Mouse (Mus musculus) heart, embryonic 16.5 days (tissue): ENCODE data around the gene Mid1. TPM values are rescaled to one million over a fixed set of nuclear protein-coding genes. Genes with fewer than 3 reads are reported as not detected.
"Not testable (repeated sequence)": the region's sequence is repeated elsewhere in the genome, so short reads cannot be mapped to it uniquely, and the experiment has no call there.

ENCODE experiments used
- ATAC-seq: fragments of 200-750 bp; cut with Nextera tagmentation; replicated peaks from 2 replicates; pipeline ENCODE4 v1.8.0; 2017; ENCODE audit warnings: moderate number of reproducible peaks; ENCODE audit not compliant: insufficient read depth, low FRiP score; ENCODE audit errors: extremely low read depth
- H3K27ac ChIP-seq: fragments of 300-500 bp; sonication (generic); 2 replicates; pipeline ENCODE4 v1.5.1; 2014; ENCODE audit warnings: mild to moderate bottlenecking, low read length, control low read depth, moderate library complexity
- H3K27me3 ChIP-seq: fragments of 300-500 bp; sonication (generic); 2 replicates; pipeline ENCODE4 v1.6.1; 2014; ENCODE audit warnings: low read length, mixed read lengths; ENCODE audit not compliant: control insufficient read depth, insufficient read depth
- H3K36me3 ChIP-seq: fragments of 300-500 bp; sonication (generic); 2 replicates; pipeline ENCODE4 v1.6.1; 2014; ENCODE audit not compliant: control insufficient read depth, insufficient read depth
- H3K4me1 ChIP-seq: fragments of 300-500 bp; sonication (generic); 2 replicates; pipeline ENCODE4 v1.6.1; 2014; ENCODE audit warnings: low read length, mixed read lengths; ENCODE audit not compliant: control insufficient read depth, insufficient read depth
- H3K4me2 ChIP-seq: fragments of 300-500 bp; sonication (generic); 2 replicates; pipeline ENCODE4 v1.6.1; 2014; ENCODE audit warnings: low read depth, mild to moderate bottlenecking, control low read depth, low read length
- H3K4me3 ChIP-seq: fragments of 300-500 bp; sonication (generic); 2 replicates; pipeline ENCODE4 v1.5.1; 2014; ENCODE audit warnings: mild to moderate bottlenecking, control low read depth, low read length
- H3K9ac ChIP-seq: fragments of 300-500 bp; sonication (generic); 2 replicates; pipeline ENCODE4 v1.6.1; 2014; ENCODE audit warnings: low read length, control low read depth
- H3K9me3 ChIP-seq: fragments of 300-500 bp; sonication (generic); replicated peaks from 2 replicates; pipeline ENCODE4 v1.6.1; 2016; ENCODE audit warnings: low read length; ENCODE audit not compliant: control insufficient read depth
- WGBS: fragments of 180-500 bp; shearing (Covaris S2); extraction: QIAGEN DNeasy Blood & Tissue Kit; methylation state at CpG from one replicate; pipeline ENCODE4 v1.1.7; 2014; 5-methylcytosine and 5-hydroxymethylcytosine counted together
- polyA plus RNA-seq: library from polyadenylated mRNA; unstranded; fragments of >200 nt; fragmentation: Nextera tagmentation; extraction: Ambion mirVana; gene quantifications from 2 replicates; pipeline ENCODE4 v1.2.1, GENCODE M21; 2015

Mid1 gene
- polyA plus RNA-seq, 1 experiment from 2014 or later: 6.2 TPM

DNA sequence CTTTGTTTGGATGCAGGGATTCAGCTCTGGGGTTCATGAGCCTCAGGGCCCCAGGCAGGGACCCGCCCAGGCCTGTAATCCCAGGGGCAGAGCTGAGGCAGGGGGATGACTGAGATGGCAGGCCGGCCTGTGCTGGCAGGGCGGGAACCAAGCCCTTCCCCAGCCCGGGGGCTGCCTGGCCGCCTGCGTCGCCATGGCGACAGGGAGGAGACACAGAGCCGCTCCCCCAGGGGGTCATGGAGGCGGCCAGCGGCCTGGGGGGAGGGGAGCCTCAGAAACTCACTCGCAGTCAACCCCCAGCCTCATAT is 316.3 kb downstream of the Mid1 start:
- H3K4me2 ChIP-seq, ATAC-seq, H3K4me3 ChIP-seq, H3K4me1 ChIP-seq, H3K27ac ChIP-seq, H3K27me3 ChIP-seq, H3K36me3 ChIP-seq, H3K9ac ChIP-seq: not testable (repeated sequence)
- WGBS: 36% methylated on average over 7 of the region's 12 CpGs
- H3K9me3 ChIP-seq: peaks cover 18% of the 10 kb centered on the region

DNA sequence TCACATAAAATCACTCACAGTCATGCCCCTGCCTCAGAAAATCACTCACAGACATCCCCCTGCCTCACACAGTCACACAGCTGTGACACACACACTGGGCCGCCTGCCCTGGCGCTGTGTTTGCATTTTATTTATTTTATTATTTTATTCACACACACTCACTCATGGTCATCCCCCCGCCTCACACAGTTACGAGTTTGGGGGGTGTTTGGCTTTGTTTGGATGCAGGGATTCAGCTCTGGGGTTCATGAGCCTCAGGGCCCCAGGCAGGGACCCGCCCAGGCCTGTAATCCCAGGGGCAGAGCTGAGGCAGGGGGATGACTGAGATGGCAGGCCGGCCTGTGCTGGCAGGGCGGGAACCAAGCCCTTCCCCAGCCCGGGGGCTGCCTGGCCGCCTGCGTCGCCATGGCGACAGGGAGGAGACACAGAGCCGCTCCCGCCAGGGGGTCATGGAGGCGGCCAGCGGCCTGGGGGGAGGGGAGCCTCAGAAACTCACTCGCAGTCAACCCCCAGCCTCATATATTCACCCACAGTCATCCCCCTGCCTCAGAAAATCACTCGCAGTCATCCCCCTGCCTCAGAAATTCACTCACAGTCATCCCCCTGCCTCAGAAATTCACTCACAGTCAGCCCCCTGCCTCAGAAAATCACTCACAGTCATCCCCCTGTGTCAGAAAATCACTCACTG is 317.7 kb downstream of the Mid1 start:
- H3K27me3 ChIP-seq, H3K9ac ChIP-seq, H3K4me3 ChIP-seq, ATAC-seq, H3K4me2 ChIP-seq, H3K27ac ChIP-seq, H3K4me1 ChIP-seq, H3K36me3 ChIP-seq: not testable (repeated sequence)
- 48% methylated on average over 7 of the region's 18 CpGs for WGBS
- H3K9me3 ChIP-seq: peaks cover 25% of the 10 kb centered on the region

GRCm38 (mm10) chrX:170003536-170003935 is 318.5 kb downstream of the Mid1 start:
- H3K4me2 ChIP-seq, H3K36me3 ChIP-seq, H3K27ac ChIP-seq, H3K4me3 ChIP-seq, H3K9ac ChIP-seq, ATAC-seq, H3K27me3 ChIP-seq, H3K4me1 ChIP-seq: not testable (repeated sequence)
- WGBS: 36% methylated on average over 1 of the region's 1 CpGs
- peaks cover 29% of the 10 kb centered on the region for H3K9me3 ChIP-seq

- whole genome bisulfite sequencing: 51% methylated on average over 2 of the region's 2 CpGs
- peaks cover 31% of the 10 kb centered on the region for H3K9me3 ChIP-seq
- not testable (repeated sequence) for H3K4me1 ChIP-seq, H3K4me3 ChIP-seq, H3K4me2 ChIP-seq, H3K27me3 ChIP-seq, H3K36me3 ChIP-seq, ATAC-seq, H3K9ac ChIP-seq, H3K27ac ChIP-seq
Measured at GRCm38 (mm10) chrX:170004236-170004635, 319.2 kb downstream of the Mid1 start.

DNA sequence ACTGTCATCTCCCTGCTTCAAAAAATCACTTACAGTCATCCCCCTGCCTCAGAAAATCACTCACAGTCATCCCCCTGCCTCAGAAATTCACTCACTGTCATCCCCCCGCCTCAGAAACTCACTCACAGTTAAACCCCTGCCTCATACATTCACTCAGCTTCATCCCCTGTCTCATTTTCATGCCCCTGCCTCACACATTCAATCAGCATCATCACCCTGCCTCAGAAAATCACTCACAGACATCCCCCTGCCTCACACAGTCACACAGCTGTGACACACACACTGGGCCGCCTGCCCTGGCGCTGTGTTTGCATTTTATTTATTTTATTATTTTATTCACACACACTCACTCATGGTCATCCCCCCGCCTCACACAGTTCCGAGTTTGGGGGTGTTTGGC is 319.8 kb downstream of the Mid1 start:
- not testable (repeated sequence) for H3K27me3 ChIP-seq, H3K27ac ChIP-seq, H3K4me1 ChIP-seq, H3K4me3 ChIP-seq, ATAC-seq, H3K9ac ChIP-seq, H3K4me2 ChIP-seq, H3K36me3 ChIP-seq
- 31% methylated on average over 5 of the region's 5 CpGs for WGBS
- H3K9me3 ChIP-seq: peaks cover 32% of the 10 kb centered on the region

- H3K27me3 ChIP-seq, H3K36me3 ChIP-seq, H3K27ac ChIP-seq, H3K4me1 ChIP-seq, H3K9ac ChIP-seq, ATAC-seq, H3K4me3 ChIP-seq, H3K4me2 ChIP-seq: not testable (repeated sequence)
- H3K9me3 ChIP-seq: peaks cover 33% of the 10 kb centered on the region
- 15% methylated on average over 13 of the region's 13 CpGs for WGBS
Measured at GRCm38 (mm10) chrX:170005194-170005593, 320.2 kb downstream of the Mid1 start.

DNA sequence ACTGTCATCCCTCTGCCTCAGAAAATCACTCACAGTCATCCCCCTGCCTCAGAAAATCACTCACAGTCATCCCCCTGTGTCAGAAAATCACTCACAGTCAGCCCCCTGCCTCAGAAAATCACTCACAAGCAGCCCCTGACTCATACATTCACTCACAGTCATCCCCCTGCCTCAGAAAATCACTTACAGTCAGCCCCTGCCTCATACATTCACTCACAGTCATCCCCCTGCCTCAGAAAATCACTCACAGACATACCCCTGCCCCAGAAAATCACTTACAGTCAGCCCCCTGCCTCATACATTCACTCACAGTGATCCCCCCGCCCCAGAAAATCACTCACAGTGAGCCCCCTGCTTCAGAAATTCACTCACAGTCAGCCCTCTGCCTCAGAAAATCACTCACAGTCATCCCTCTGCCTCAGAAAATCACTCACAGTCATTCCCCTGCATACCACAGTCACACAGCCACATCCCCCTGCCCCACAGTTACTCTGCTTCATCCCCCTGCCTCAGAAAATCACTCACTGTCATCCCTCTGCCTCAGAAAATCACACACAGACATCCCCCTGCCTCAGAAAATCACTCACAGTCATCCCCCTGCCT is 320.8 kb downstream of the Mid1 start:
- H3K9me3 ChIP-seq: peaks cover 34% of the 10 kb centered on the region
- not testable (repeated sequence) for H3K36me3 ChIP-seq, H3K4me2 ChIP-seq, H3K27me3 ChIP-seq, H3K4me3 ChIP-seq, ATAC-seq, H3K9ac ChIP-seq, H3K27ac ChIP-seq, H3K4me1 ChIP-seq
- WGBS: 48% methylated on average over 1 of the region's 1 CpGs

- ATAC-seq, H3K36me3 ChIP-seq, H3K9ac ChIP-seq, H3K27ac ChIP-seq, H3K27me3 ChIP-seq, H3K4me3 ChIP-seq, H3K4me2 ChIP-seq, H3K4me1 ChIP-seq: not testable (repeated sequence)
- peaks cover 36% of the 10 kb centered on the region for H3K9me3 ChIP-seq
- WGBS: 54% methylated on average over 3 of the region's 3 CpGs
Measured at GRCm38 (mm10) chrX:170006694-170007247, 321.8 kb downstream of the Mid1 start.

DNA sequence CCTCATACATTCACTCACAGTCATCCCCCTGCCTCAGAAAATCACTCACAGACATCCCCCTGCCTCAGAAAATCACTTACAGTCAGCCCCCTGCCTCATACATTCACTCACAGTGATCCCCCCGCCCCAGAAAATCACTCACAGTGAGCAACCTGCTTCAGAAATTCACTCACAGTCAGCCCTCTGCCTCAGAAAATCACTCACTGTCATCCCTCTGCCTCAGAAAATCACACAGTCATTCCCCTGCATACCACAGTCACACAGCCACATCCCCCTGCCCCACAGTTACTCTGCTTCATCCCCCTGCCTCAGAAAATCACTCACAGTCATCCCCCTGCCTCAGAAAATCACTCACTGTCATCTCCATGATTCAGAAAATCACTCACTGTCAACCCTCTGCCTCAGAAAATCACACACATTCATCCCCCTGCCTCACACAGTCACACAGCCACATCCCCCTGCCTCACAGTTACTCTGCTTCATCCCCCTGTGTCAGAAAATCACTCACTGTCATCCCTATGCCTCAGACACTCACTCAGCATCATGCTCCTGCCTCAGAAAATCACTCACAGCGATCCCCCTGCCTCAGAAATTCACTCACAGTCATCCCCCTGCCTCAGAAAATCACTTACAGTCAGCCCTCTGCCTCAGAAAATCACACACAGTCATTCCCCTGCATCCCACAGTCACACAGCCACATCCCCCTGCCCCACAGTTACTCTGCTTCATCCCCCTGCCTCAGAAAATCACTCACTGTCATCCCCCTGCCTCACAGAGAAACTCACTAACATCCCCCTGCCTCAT is 322.6 kb downstream of the Mid1 start:
- H3K4me2 ChIP-seq, H3K27ac ChIP-seq, H3K9ac ChIP-seq, H3K4me3 ChIP-seq, ATAC-seq, H3K27me3 ChIP-seq, H3K4me1 ChIP-seq, H3K36me3 ChIP-seq: not testable (repeated sequence)
- H3K9me3 ChIP-seq: peaks cover 36% of the 10 kb centered on the region
- 49% methylated on average over 2 of the region's 2 CpGs for WGBS
